Mouse (Mus musculus): ENCODE measurements at regions not wholly inside any gene's neighbourhood (a gene's known extent, or its start where the extent isn't known, plus 50 kb on each side); places are given as distances from the start of the nearest gene placed in this dataset.

GRCm38 (mm10) chr7:137751151-137751859, 313.9 kb downstream of the Glrx3 start:
- TF ChIP-seq CTCF (IDR thresholded peaks at IDR 0.05; ENCODE audit: low read depth, low read length) (no peak), POLR2A (IDR thresholded peaks at IDR 0.05; ENCODE audit: extremely low read depth, insufficient read depth, low read length) (no peak)
